Mouse (Mus musculus) midbrain, embryonic 13.5 days (tissue): Measurements from ENCODE around the gene Olfr338. TPM values are rescaled to one million over a fixed set of nuclear protein-coding genes. Genes with fewer than 3 reads are reported as not detected.
"Not testable (repeated sequence)": the region's sequence is repeated elsewhere in the genome, so short reads cannot be mapped to it uniquely, and the experiment has no call there.

Experiments
- ATAC-seq: fragments of 200-750 bp; cut with Nextera tagmentation; 2 replicates; pipeline ENCODE4 v1.8.0; 2017; ENCODE audit warnings: mild to moderate bottlenecking, moderate TSS enrichment, moderate library complexity
- H3K27ac ChIP-seq: fragments of 300-500 bp; sonication (generic); 2 replicates; pipeline ENCODE4 v1.5.1; 2015; ENCODE audit warnings: inconsistent platforms, mild to moderate bottlenecking, moderate library complexity
- H3K27me3 ChIP-seq: fragments of 300-500 bp; sonication (generic); 2 replicates; pipeline ENCODE4 v1.6.1; 2015; ENCODE audit warnings: mild to moderate bottlenecking, inconsistent platforms
- H3K36me3 ChIP-seq: fragments of 300-500 bp; sonication (generic); 2 replicates; pipeline ENCODE4 v1.6.1; 2015; ENCODE audit warnings: mild to moderate bottlenecking, inconsistent platforms
- H3K4me1 ChIP-seq: fragments of 300-500 bp; sonication (generic); replicated peaks from 2 replicates; pipeline ENCODE4 v1.6.1; 2015; ENCODE audit warnings: inconsistent platforms
- H3K4me2 ChIP-seq: fragments of 300-500 bp; sonication (generic); replicated peaks from 2 replicates; pipeline ENCODE4 v1.6.1; 2015; ENCODE audit warnings: moderate library complexity, mild to moderate bottlenecking, inconsistent platforms
- H3K4me3 ChIP-seq: fragments of 300-500 bp; sonication (generic); replicated peaks from 2 replicates; pipeline ENCODE4 v1.5.1; 2015; ENCODE audit warnings: mild to moderate bottlenecking, inconsistent platforms
- H3K9ac ChIP-seq: fragments of 300-500 bp; sonication (generic); replicated peaks from 2 replicates; pipeline ENCODE4 v1.6.1; 2015; ENCODE audit warnings: mild to moderate bottlenecking, inconsistent platforms
- H3K9me3 ChIP-seq: fragments of 300-500 bp; sonication (generic); 2 replicates; pipeline ENCODE4 v1.6.1; 2016; ENCODE audit warnings: mild to moderate bottlenecking, inconsistent platforms
- WGBS: fragments of 180-500 bp; shearing (Covaris S2); methylation state at CpG from one replicate; pipeline ENCODE4 v1.1.7; 2015; 5-methylcytosine and 5-hydroxymethylcytosine counted together
- polyA plus RNA-seq: library from polyadenylated mRNA; unstranded; fragments of >200 nt; fragmentation: Nextera tagmentation; extraction: Ambion mirVana; gene quantifications from 2 replicates; pipeline ENCODE4 v1.2.1, GENCODE M21; 2015

The Olfr338 gene
- polyA plus RNA-seq, result not detected in 2 replicates

- ATAC-seq, result no peak
These were observed at the start of gene Olfr338 for GRCm38 (mm10) chr2:36373219-36373618. TSS of gene Olfr338 (plus strand) at chr2:36373519.

GRCm38 (mm10) chr2:36415174-36415573, 41.9 kb downstream of the Olfr338 start:
- H3K27me3 ChIP-seq, H3K9ac ChIP-seq, ATAC-seq, H3K4me3 ChIP-seq, H3K27ac ChIP-seq, H3K4me1 ChIP-seq, H3K4me2 ChIP-seq, H3K36me3 ChIP-seq: not testable (repeated sequence)
- WGBS, result 82% methylated on average over 3 of the region's 3 CpGs
- H3K9me3 ChIP-seq, result peaks cover 13% of the 10 kb centered on the region

More at GRCm38 (mm10) chr2:36373219-36373618, at the start of gene Olfr338:
- Histone ChIP-seq H3K9ac (no peak within 1 kb of the TSS), H3K27ac (no peak within 1 kb of the TSS), H3K4me3 (no peak within 1 kb of the TSS), H3K9me3 (peaks cover 3% of the 10 kb centered on the region; the same call in 1 of the 2 replicates), H3K4me2 (no peak within 1 kb of the TSS), H3K36me3 (no peaks in the 10 kb centered on the region), H3K4me1 (no peaks in the 10 kb centered on the region), H3K27me3 (no peaks in the 10 kb centered on the region)

DNA sequence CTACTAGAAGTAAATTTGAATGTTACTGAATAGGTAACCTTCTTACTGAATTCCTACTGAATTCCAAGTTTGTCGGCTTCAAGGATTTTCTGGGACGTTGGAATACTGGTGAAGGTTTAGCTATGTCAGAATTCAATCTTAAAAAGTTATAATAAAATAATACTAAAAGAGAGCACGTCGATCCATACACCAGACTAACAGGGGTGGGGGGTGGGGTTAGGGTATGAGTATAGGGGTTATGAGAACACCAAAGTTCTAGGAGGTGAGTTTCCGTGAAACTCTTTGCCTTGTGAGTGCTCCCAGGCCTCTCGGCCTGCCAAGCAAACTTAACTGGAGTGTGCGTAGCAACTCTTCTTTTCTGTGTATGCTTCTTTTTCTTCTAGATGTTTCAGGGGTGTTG, 42.3 kb downstream of the Olfr338 start:
- not testable (repeated sequence) for H3K27ac ChIP-seq, H3K9ac ChIP-seq, H3K4me2 ChIP-seq, H3K27me3 ChIP-seq, H3K36me3 ChIP-seq, H3K4me1 ChIP-seq, ATAC-seq, H3K4me3 ChIP-seq
- peaks cover 13% of the 10 kb centered on the region for H3K9me3 ChIP-seq
- 91% methylated on average over 7 of the region's 7 CpGs for WGBS

DNA sequence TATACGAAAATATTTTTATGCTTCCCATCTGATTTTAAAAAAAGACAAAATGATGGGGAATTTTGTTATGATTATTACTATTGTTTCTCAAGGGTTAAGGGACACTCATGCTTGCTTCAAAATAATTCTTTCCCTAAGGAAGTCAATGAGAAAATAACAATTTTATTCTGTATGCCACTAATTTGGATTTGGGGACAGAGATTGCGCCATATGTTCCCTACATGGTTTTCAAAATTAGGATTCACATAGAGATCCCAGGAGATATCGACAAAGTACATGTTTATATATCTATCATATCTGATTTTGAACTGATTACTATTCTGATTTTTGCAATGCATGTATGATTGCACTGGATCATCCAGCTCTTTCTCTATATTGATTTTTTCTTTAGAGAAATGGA, 45.3 kb downstream of the Olfr338 start, which contains the start of gene Olfr339:
Gene Olfr339, plus strand, starts transcription at position 301 of the 400 bp plus-strand sequence.
- Histone ChIP-seq H3K9me3 (peaks cover 17% of the 10 kb centered on the region), H3K27ac (no peak within 1 kb of the TSS), H3K4me1 (no peaks in the 10 kb centered on the region), H3K9ac (no peak within 1 kb of the TSS), H3K36me3 (no peaks in the 10 kb centered on the region), H3K4me3 (no peak within 1 kb of the TSS), H3K27me3 (no peaks in the 10 kb centered on the region), H3K4me2 (no peak within 1 kb of the TSS)
- ATAC-seq, result no peak
- WGBS, result 88% methylated on average over 3 of the region's 3 CpGs

Other genes with a start within 250 kb of the Olfr338 start
- 23.0 and 24.5 TPM in 2 replicates for gene Mrrf, start 237.1 kb upstream of the Olfr338 start, polyA plus RNA-seq
- gene Rbm18, start 236.7 kb upstream of the Olfr338 start, polyA plus RNA-seq, result 159 and 168 TPM in 2 replicates
- gene Ptgs1, start 143.1 kb upstream of the Olfr338 start, polyA plus RNA-seq, result 2.9 and 3.7 TPM in 2 replicates
- not detected in 2 replicates for gene Olfr339, start 45.4 kb downstream of the Olfr338 start, polyA plus RNA-seq
- gene Olfr340, start 79.1 kb downstream of the Olfr338 start, polyA plus RNA-seq, result not detected in 2 replicates
- not detected in 2 replicates for gene Olfr341, start 108.9 kb downstream of the Olfr338 start, polyA plus RNA-seq
- not detected in 2 replicates for gene Olfr342, start 151.5 kb downstream of the Olfr338 start, polyA plus RNA-seq
- gene Olfr344, start 193.1 kb downstream of the Olfr338 start, polyA plus RNA-seq, result not detected in 2 replicates